Mouse (Mus musculus): ENCODE measurements around the gene Pigr. TPM values are rescaled to one million over a fixed set of nuclear protein-coding genes. Genes with fewer than 3 reads are reported as not detected.
A peak's percentile ranks its signal among the peaks of the same experiment; 100 is the strongest.

Pigr gene
- polyA plus RNA-seq, 1 experiment from 2014 or later: 0.05 TPM

DNA sequence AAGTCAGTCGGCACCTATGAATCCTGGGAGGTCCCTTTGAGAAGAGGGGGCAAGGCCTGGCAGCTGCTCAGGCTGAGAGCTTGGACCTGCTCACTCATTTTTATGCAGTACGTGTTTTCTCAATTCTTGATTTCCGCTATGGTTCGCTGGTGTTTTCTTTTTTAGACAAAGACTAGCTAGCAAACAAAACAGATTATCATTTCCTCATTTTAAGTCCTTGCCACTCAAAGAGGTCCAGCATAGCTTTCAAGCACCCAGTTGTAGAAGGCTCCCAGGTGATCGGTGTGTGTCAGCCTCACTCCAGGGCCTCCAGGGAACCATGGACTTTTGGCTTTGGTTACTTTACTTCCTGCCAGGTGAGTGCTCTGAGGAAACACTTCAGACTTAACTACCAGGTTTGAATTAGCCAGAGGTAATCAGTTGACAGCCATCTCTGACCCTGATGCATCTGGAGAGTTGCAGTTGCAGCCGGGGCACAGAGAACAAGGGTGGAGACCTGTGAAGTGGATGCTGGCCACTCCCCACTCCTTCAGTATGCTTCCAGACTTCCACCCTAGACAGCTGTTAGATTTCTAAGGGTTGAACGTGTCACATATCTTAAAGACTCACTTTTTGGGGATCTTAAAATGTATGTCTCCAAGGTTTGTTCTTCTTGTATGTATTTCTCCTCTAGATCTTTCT, 39.2 kb downstream of the Pigr start, which contains the start of gene Fcmr:
Gene Fcmr, plus strand, starts transcription at position 129 of the 681 bp plus-strand sequence.
- no peaks in the 10 kb centered on the region for H3K4me1 ChIP-seq
- no peak within 1 kb of the TSS for H3K27ac ChIP-seq
- H3K4me3 ChIP-seq (replicated peaks): no peak within 1 kb of the TSS
- H3K9ac ChIP-seq: no peak within 1 kb of the TSS
- H3K27me3 ChIP-seq: no peaks in the 10 kb centered on the region
- no peak for ATAC-seq (replicated peaks; ENCODE audit: low FRiP score)
- no peaks in the 10 kb centered on the region for H3K36me3 ChIP-seq
- H3K4me2 ChIP-seq: no peak within 1 kb of the TSS
- WGBS: 77% methylated on average over 7 of the region's 7 CpGs
- no peaks in the 10 kb centered on the region for H3K9me3 ChIP-seq (replicated peaks)

DNA sequence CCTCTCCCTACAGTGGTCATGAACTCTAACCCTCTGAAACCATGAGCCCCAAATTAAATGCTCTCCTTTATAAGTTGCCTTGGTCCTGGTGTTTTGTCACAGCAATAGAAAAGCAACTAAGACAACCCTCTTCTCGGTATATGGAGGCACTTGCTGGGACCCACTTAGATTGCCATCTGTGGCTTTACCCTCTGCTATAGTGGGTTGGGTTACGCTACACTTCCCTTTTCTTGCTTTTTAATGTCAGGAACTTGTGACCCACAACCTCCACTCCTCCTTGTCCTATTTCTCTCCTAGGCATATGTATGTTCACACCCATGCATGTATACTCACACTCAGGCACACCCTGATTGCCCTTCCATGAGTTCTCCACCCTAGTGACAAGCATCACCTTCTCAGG, 46.4 kb downstream of the Pigr start:
- no peak overlapping the region for H3K4me3 ChIP-seq (replicated peaks)
- ATAC-seq (replicated peaks; ENCODE audit: low FRiP score): no peak
- 85% methylated on average over 2 of the region's 2 CpGs for WGBS

DNA sequence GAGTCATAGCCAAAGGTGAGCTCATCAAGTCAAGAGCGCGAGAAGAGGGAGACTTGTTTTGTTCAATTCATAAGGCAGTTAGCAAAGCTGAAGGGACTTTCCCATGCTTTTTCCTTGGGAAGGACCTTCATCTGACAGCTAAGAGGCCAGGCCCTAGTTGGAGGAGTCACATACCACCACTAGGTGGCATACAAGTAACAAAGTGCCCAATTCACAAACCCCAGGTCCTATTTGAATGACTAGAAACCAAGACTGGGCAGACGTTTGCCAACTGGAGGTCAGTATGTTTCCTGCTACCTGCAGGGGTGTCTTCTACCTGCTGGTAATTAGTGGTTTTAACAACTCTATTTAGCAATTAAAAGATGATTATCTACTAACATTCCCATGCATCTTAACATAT, 48.7 kb downstream of the Pigr start:
- WGBS: 40% methylated on average over 3 of the region's 3 CpGs
- ATAC-seq (replicated peaks; ENCODE audit: low FRiP score): no peak

More for the DNA sequence above, 46.4 kb downstream of the Pigr start:
- Histone ChIP-seq H3K36me3 (no peaks in the 10 kb centered on the region), H3K27ac (no peak overlapping the region), H3K4me1 (peaks cover 2% of the 10 kb centered on the region), H3K9ac (no peak overlapping the region), H3K9me3 (replicated peaks) (no peaks in the 10 kb centered on the region), H3K27me3 (peaks cover 18% of the 10 kb centered on the region), H3K4me2 (no peak overlapping the region)

DNA sequence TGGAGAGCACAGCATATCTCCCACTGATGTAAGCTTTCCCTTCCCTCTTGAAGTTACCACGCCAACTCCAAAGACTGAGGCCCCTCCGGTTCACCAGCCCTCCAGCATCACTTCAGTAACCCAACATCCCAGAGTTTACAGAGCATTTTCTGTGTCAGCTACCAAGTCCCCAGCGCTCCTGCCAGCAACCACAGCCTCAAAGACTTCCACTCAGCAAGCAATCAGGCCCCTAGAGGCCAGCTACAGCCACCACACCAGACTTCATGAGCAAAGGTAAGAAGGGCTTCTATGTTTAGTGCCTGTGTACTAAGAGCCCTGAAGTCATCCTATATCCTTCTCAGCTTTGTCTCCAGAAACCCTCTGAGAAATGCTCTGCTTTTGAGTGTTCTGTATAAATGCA, 49.4 kb downstream of the Pigr start:
- Histone ChIP-seq H3K4me3 (replicated peaks) (no peak overlapping the region), H3K4me1 (peaks cover 8% of the 10 kb centered on the region), H3K27me3 (peaks cover 45% of the 10 kb centered on the region), H3K36me3 (no peaks in the 10 kb centered on the region), H3K4me2 (no peak overlapping the region), H3K27ac (no peak overlapping the region), H3K9ac (no peak overlapping the region), H3K9me3 (replicated peaks) (no peaks in the 10 kb centered on the region)
- 71% methylated on average over 3 of the region's 3 CpGs for WGBS
- ATAC-seq (replicated peaks; ENCODE audit: low FRiP score): no peak

More for the DNA sequence above, 48.7 kb downstream of the Pigr start:
- Histone ChIP-seq H3K9me3 (replicated peaks) (no peaks in the 10 kb centered on the region), H3K4me1 (peaks cover 8% of the 10 kb centered on the region), H3K27ac (no peak overlapping the region), H3K27me3 (peaks cover 38% of the 10 kb centered on the region), H3K4me2 (no peak overlapping the region), H3K4me3 (replicated peaks) (no peak overlapping the region), H3K36me3 (no peaks in the 10 kb centered on the region), H3K9ac (no peak overlapping the region)

DNA sequence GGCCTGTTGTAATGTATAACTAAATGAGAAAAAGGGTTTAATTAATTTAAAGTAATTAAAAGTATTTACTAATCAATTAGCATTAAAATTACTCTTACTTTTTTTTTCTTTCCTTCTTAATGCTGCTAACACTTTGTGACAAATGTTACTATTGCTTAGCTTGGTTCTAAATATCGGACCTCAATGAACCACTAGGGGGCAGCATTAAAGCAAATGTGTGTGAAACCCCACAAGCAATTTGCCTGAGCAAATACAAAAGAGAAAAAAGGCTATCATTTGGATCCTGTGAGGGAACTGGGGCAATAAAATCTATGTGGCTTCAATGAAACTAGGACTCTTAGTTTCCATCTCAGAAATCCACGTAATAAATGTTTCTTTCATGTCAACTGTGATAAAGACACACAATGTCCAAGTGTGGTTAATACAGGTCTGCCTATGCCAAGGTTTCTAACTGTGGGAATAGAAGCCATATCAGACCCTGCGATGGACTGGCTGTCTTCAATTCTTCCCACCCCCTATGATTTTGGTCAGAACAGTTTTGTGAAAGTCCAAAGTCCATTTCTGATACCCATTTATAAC, 50.5 kb downstream of the Pigr start:
- Histone ChIP-seq H3K27ac (no peak overlapping the region), H3K4me1 (peaks cover 8% of the 10 kb centered on the region), H3K4me2 (no peak overlapping the region), H3K36me3 (no peaks in the 10 kb centered on the region), H3K4me3 (replicated peaks) (no peak overlapping the region), H3K27me3 (peaks cover 51% of the 10 kb centered on the region), H3K9ac (no peak overlapping the region), H3K9me3 (replicated peaks) (no peaks in the 10 kb centered on the region)
- 23% methylated on average over 3 of the region's 3 CpGs for WGBS
- no peak for ATAC-seq (replicated peaks; ENCODE audit: low FRiP score)

DNA sequence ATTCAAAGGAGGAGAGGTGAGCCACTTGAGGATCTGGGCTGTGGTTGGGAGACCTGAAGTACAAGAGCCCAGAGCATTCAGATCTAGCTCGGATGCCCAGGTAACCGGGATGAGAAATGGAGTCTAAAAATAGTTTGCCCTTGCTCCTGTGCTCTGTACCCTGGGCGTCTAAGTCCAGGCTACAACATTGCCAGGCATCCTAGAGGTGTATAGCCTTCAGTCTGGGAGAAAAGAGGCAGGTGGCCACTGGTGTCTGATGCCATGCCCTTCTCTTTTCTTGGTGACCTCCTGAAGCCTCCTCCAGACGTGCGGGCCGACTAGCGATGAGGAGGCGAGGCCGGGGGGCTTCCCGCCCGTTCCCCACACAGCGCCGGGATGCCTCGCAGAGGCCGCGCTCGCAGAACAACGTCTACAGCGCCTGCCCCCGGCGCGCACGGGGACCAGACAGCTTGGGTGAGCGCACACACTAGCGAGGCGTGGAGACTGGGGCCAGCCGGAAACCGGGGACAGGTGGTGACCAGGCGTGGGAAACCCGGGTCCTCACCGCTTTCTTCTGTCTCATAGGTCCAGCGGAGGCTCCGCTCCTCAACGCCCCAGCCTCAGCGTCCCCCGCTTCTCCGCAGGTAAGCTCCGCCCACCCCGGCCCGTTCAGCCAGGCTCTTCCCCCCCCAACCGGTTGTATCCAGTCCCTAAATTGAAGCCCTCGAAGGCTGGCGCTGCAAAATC, 51.6 kb downstream of the Pigr start:
- Histone ChIP-seq H3K4me2 (peak overlapping the region; percentile 84), H3K27ac (no peak overlapping the region), H3K9ac (peak overlapping the region; percentile 25), H3K4me3 (replicated peaks) (peak overlapping the region; percentile 47), H3K27me3 (peaks cover 51% of the 10 kb centered on the region), H3K36me3 (no peaks in the 10 kb centered on the region), H3K9me3 (replicated peaks) (no peaks in the 10 kb centered on the region), H3K4me1 (peaks cover 8% of the 10 kb centered on the region)
- 3% methylated on average over 43 of the region's 43 CpGs for WGBS
- peak; percentile 75 for ATAC-seq (replicated peaks; ENCODE audit: low FRiP score)

DNA sequence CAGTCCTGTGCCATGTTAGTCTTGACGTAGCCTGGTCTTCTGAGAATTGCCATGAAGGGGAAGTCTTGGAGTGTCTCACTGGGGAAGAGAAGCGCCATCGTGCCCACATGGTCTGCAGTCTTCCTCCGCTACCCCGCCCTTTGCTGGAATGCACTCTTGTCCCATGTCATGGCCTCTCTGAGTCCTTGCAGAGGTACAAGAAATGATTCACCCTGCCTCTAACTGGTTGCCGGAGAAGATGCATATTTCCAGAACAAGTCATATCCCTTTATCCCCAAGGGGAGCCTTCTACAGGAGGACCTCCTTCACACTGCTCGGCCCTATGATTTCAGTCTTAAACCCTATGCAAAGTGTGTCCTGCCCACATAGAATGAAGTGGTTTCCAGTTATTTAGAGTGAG, 53.4 kb downstream of the Pigr start:
- Histone ChIP-seq H3K4me3 (replicated peaks) (no peak overlapping the region), H3K9ac (no peak overlapping the region), H3K4me2 (no peak overlapping the region), H3K4me1 (peaks cover 8% of the 10 kb centered on the region), H3K27me3 (peaks cover 54% of the 10 kb centered on the region), H3K9me3 (replicated peaks) (no peaks in the 10 kb centered on the region), H3K27ac (no peak overlapping the region), H3K36me3 (no peaks in the 10 kb centered on the region)
- no peak for ATAC-seq (replicated peaks; ENCODE audit: low FRiP score)
- 91% methylated on average over 7 of the region's 7 CpGs for WGBS

DNA sequence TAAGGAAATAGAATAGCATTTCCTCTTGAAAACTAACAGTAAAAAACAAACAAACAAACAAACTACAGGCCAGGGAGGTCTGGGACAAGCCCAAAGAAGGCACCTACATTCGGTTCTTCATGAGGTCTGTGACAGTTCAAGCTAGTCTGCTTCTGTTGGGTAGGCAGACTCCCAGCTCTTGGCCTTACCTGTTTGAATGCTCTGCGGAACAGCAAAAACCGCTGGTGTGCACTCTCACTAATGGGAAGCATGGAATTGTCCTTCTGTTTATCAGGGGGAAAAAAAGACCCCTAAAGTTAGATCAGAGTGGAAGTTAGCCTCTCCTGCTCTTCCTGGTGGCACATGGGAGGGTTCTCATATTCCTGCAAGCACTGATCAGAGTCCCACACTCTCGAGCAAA, 56.7 kb downstream of the Pigr start:
- 87% methylated on average over 4 of the region's 4 CpGs for WGBS
- no peaks in the 10 kb centered on the region for H3K36me3 ChIP-seq
- no peak overlapping the region for H3K4me3 ChIP-seq (replicated peaks)
- ATAC-seq (replicated peaks; ENCODE audit: low FRiP score): no peak
- peaks cover 35% of the 10 kb centered on the region for H3K27me3 ChIP-seq
- H3K9me3 ChIP-seq (replicated peaks): no peaks in the 10 kb centered on the region
- peaks cover 4% of the 10 kb centered on the region for H3K4me1 ChIP-seq
- H3K27ac ChIP-seq: no peak overlapping the region
- no peak overlapping the region for H3K9ac ChIP-seq
- no peak overlapping the region for H3K4me2 ChIP-seq

DNA sequence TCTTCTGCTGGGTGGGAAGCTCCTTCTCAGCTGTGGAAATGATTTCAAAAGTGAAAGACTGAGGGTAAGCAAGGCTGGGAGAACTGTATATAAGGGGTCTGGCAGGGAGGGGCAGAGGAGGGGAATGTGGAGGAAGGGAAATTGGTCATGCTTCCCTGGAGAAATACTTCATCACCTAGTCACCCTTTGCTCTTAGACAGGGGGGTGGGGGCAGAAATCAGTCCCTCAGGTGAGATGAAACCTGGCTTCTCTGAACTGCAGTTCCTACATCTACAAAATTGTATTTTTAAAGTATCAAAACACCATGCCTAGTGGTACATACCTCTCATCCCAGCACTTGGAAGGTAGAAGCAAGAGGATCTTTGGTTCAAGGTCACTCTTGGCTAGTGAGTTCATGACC, 60.9 kb downstream of the Pigr start, which contains the start of gene Il24:
Gene Il24, minus strand, starts transcription at position 101 of the 400 bp plus-strand sequence.
- Histone ChIP-seq H3K4me2 (no peak within 1 kb of the TSS), H3K27me3 (peaks cover 4% of the 10 kb centered on the region; the same call in 1 of the 2 replicates), H3K4me1 (no peaks in the 10 kb centered on the region; the same call in 1 of the 2 replicates), H3K9me3 (replicated peaks) (no peaks in the 10 kb centered on the region), H3K4me3 (replicated peaks) (no peak within 1 kb of the TSS), H3K36me3 (no peaks in the 10 kb centered on the region), H3K9ac (no peak within 1 kb of the TSS), H3K27ac (no peak within 1 kb of the TSS)
- ATAC-seq (replicated peaks; ENCODE audit: low FRiP score): no peak

DNA sequence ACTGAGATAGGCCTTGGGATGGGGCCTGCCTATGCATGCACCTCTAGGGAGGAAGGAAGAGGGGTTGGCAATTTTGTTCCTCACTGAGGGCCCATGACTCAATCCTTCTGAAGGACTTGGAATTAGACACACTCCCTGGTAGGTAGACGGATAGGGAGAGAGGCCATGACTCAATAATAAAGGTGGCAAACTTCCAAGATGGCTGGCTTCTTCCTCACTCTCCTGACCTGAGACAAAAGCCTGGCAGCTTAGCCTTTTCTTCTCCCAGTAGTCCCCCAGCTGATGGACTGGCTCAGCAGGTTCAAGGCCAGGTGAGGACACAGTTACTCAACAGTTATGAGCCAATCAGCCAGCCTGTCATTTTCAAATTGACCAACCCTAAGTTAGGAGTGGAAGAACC, 66.0 kb downstream of the Pigr start:
- no peak overlapping the region for H3K27ac ChIP-seq
- no peak overlapping the region for H3K4me3 ChIP-seq (replicated peaks)
- peaks cover 10% of the 10 kb centered on the region for H3K4me1 ChIP-seq
- 70% methylated on average over 1 of the region's 1 CpGs for whole genome bisulfite sequencing
- no peak overlapping the region for H3K4me2 ChIP-seq
- H3K36me3 ChIP-seq: no peaks in the 10 kb centered on the region
- H3K9ac ChIP-seq: no peak overlapping the region
- H3K27me3 ChIP-seq: no peaks in the 10 kb centered on the region
- ATAC-seq (replicated peaks; ENCODE audit: low FRiP score): no peak
- no peaks in the 10 kb centered on the region for H3K9me3 ChIP-seq (replicated peaks)

DNA sequence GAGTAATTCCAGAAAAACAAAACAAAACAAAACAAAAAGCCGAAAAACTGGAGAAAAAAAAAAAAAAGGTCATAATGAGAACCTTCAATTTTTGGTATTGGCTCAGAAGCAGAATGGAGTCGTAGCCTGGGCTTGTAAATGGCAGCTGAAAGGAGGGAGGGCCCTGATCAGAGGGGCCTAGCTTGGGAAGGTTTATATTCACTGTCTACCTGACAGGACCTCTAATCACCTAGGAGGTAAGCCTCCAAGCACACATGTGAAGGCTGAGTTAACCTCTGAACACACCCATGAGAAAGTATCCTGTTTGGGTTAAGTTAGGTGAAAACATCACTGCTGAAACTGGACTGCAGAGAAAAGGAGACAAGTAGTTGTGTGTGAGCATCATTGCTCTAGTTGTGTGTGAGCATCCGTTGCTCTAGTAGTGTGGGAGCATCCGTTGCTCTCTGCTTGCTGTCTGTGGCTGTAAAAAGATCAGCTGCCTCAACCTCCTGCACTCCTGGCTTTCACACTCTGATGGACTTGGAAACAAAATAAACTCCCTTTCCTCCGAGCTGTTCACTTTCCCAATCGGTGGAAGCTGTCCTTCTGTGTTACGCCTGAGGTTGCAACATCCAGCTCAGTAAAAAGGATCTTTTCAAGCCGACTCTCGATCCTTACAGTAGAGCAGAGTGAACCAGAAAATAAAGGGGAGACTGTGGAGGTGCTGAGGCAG, 67.0 kb downstream of the Pigr start:
- Histone ChIP-seq H3K4me1 (peaks cover 10% of the 10 kb centered on the region), H3K4me3 (replicated peaks) (no peak overlapping the region), H3K27me3 (no peaks in the 10 kb centered on the region), H3K9me3 (replicated peaks) (no peaks in the 10 kb centered on the region), H3K9ac (no peak overlapping the region), H3K4me2 (no peak overlapping the region), H3K36me3 (no peaks in the 10 kb centered on the region), H3K27ac (peak overlapping the region; percentile 58)
- ATAC-seq (replicated peaks; ENCODE audit: low FRiP score): peak; percentile 63; the same call in 1 of the 2 replicates
- WGBS: 33% methylated on average over 9 of the region's 9 CpGs

DNA sequence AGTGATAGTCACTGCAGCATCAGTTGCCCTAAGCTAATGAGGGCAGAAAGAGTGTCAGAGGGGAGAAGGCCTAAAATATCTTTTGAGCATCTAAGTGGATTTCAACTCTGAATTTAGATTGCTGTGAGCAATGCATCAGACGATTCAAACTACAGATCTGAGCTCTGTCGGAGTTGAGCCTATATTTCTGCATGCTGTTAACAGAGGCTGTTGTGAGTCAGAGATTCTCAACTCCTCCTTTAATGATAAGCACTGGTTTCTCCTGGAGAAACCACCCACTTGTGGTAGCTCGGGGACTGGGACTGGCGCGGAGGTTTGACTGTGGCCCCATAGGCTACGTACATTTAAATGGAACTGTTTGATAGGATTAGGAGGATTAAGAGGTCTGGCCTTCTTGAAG, 68.0 kb downstream of the Pigr start:
- H3K4me2 ChIP-seq: no peak overlapping the region
- peaks cover 10% of the 10 kb centered on the region for H3K4me1 ChIP-seq
- H3K9ac ChIP-seq: no peak overlapping the region
- H3K36me3 ChIP-seq: no peaks in the 10 kb centered on the region
- H3K4me3 ChIP-seq (replicated peaks): no peak overlapping the region
- WGBS: 82% methylated on average over 6 of the region's 6 CpGs
- H3K27ac ChIP-seq: no peak overlapping the region
- H3K9me3 ChIP-seq (replicated peaks): no peaks in the 10 kb centered on the region
- H3K27me3 ChIP-seq: no peaks in the 10 kb centered on the region
- no peak for ATAC-seq (replicated peaks; ENCODE audit: low FRiP score)

Data from kidney, embryonic 15.5 days (tissue).